Mouse (Mus musculus) hindbrain, embryonic 12.5 days (tissue): Measurements from ENCODE around the gene Ccdc186. TPM values are rescaled to one million over a fixed set of nuclear protein-coding genes. Genes with fewer than 3 reads are reported as not detected.

Source experiments
- ATAC-seq: fragments of 200-750 bp; cut with Nextera tagmentation; 2 replicates; pipeline ENCODE4 v1.8.0; 2017; ENCODE audit warnings: moderate TSS enrichment; ENCODE audit not compliant: low FRiP score
- H3K27ac ChIP-seq: fragments of 300-500 bp; sonication (generic); 2 replicates; pipeline ENCODE4 v1.5.1; 2016; ENCODE audit warnings: mild to moderate bottlenecking
- H3K27me3 ChIP-seq: fragments of 300-500 bp; sonication (generic); 2 replicates; pipeline ENCODE4 v1.6.1; 2016; ENCODE audit warnings: mild to moderate bottlenecking
- H3K36me3 ChIP-seq: fragments of 300-500 bp; sonication (generic); 2 replicates; pipeline ENCODE4 v1.6.1; 2016; ENCODE audit warnings: mild to moderate bottlenecking
- H3K4me1 ChIP-seq: fragments of 300-500 bp; sonication (generic); 2 replicates; pipeline ENCODE4 v1.6.1; 2016
- H3K4me2 ChIP-seq: fragments of 300-500 bp; sonication (generic); replicated peaks from 2 replicates; pipeline ENCODE4 v1.6.1; 2016; ENCODE audit warnings: mild to moderate bottlenecking
- H3K4me3 ChIP-seq: fragments of 300-500 bp; sonication (generic); 2 replicates; pipeline ENCODE4 v1.5.1; 2016; ENCODE audit warnings: mild to moderate bottlenecking
- H3K9ac ChIP-seq: fragments of 300-500 bp; sonication (generic); 2 replicates; pipeline ENCODE4 v1.6.1; 2016; ENCODE audit warnings: mild to moderate bottlenecking, moderate library complexity
- H3K9me3 ChIP-seq: fragments of 300-500 bp; sonication (generic); replicated peaks from 2 replicates; pipeline ENCODE4 v1.6.1; 2016; ENCODE audit warnings: mild to moderate bottlenecking
- WGBS: fragments of 180-500 bp; shearing (Covaris S2); methylation state at CpG from one replicate; pipeline ENCODE4 v1.1.7; 2016; 5-methylcytosine and 5-hydroxymethylcytosine counted together
- polyA plus RNA-seq: library from polyadenylated mRNA; unstranded; fragments of >200 nt; fragmentation: Nextera tagmentation; extraction: Ambion mirVana; gene quantifications from 2 replicates; pipeline ENCODE4 v1.2.1, GENCODE M21; 2016

Ccdc186 gene
- polyA plus RNA-seq, 1 experiment from 2014 or later = 30.2 TPM

GRCm38 (mm10) chr19:56821040-56821797 lies 771 bp downstream of the Ccdc186 start:
- H3K9me3 ChIP-seq = no peaks in the 10 kb centered on the region
- H3K27me3 ChIP-seq = no peaks in the 10 kb centered on the region; the same call in 1 of the 2 replicates
- no peak for ATAC-seq
- peaks cover 37% of the 10 kb centered on the region for H3K4me1 ChIP-seq
- H3K4me3 ChIP-seq = peak overlapping the region; percentile 69
- H3K9ac ChIP-seq = peak overlapping the region; percentile 95
- peak overlapping the region; percentile 86 for H3K27ac ChIP-seq
- peak overlapping the region; percentile 83 for H3K4me2 ChIP-seq
- 8% methylated on average over 22 of the region's 22 CpGs for WGBS
- no peaks in the 10 kb centered on the region for H3K36me3 ChIP-seq

- no peak overlapping the region for H3K27ac ChIP-seq
- no peak overlapping the region for H3K4me3 ChIP-seq
- H3K4me1 ChIP-seq = peaks cover 36% of the 10 kb centered on the region
- no peaks in the 10 kb centered on the region for H3K27me3 ChIP-seq
- peaks cover 3% of the 10 kb centered on the region; the same call in 1 of the 2 replicates for H3K36me3 ChIP-seq
- no peak for ATAC-seq
- H3K9ac ChIP-seq = no peak overlapping the region
- H3K4me2 ChIP-seq = 0 out of 2 replicates have a peak overlapping the region, but pooled peaks have one; percentile 11
- no peaks in the 10 kb centered on the region for H3K9me3 ChIP-seq
- 63% methylated on average over 14 of the region's 14 CpGs for WGBS
Measured at GRCm38 (mm10) chr19:56817851-56818526, 4.0 kb downstream of the Ccdc186 start.

- WGBS = 89% methylated on average over 4 of the region's 4 CpGs
- H3K27ac ChIP-seq = no peak overlapping the region
- H3K4me2 ChIP-seq = no peak overlapping the region
- ATAC-seq = no peak
- H3K9ac ChIP-seq = no peak overlapping the region
- H3K4me1 ChIP-seq = peaks cover 23% of the 10 kb centered on the region
- no peaks in the 10 kb centered on the region for H3K9me3 ChIP-seq
- H3K27me3 ChIP-seq = no peaks in the 10 kb centered on the region
- peaks cover 14% of the 10 kb centered on the region for H3K36me3 ChIP-seq
- H3K4me3 ChIP-seq = no peak overlapping the region
Measured at GRCm38 (mm10) chr19:56813360-56813759, 8.6 kb downstream of the Ccdc186 start.

GRCm38 (mm10) chr19:56811590-56811989 lies 10.4 kb downstream of the Ccdc186 start:
- 47% methylated on average over 9 of the region's 9 CpGs for WGBS
- no peak overlapping the region for H3K4me3 ChIP-seq
- H3K9me3 ChIP-seq = no peaks in the 10 kb centered on the region
- H3K4me2 ChIP-seq = no peak overlapping the region
- no peak overlapping the region for H3K9ac ChIP-seq
- H3K4me1 ChIP-seq = peaks cover 7% of the 10 kb centered on the region
- H3K27ac ChIP-seq = no peak overlapping the region
- no peaks in the 10 kb centered on the region for H3K27me3 ChIP-seq
- peaks cover 29% of the 10 kb centered on the region for H3K36me3 ChIP-seq
- ATAC-seq = no peak

GRCm38 (mm10) chr19:56810641-56811146 lies 11.3 kb downstream of the Ccdc186 start:
- H3K9ac ChIP-seq = no peak overlapping the region
- no peak for ATAC-seq
- no peak overlapping the region for H3K4me3 ChIP-seq
- no peak overlapping the region for H3K27ac ChIP-seq
- H3K4me2 ChIP-seq = no peak overlapping the region
- H3K36me3 ChIP-seq = peaks cover 34% of the 10 kb centered on the region
- no peaks in the 10 kb centered on the region for H3K9me3 ChIP-seq
- no peaks in the 10 kb centered on the region for H3K27me3 ChIP-seq
- H3K4me1 ChIP-seq = no peaks in the 10 kb centered on the region

GRCm38 (mm10) chr19:56808771-56809170 lies 13.2 kb downstream of the Ccdc186 start:
- WGBS = 60% methylated on average over 5 of the region's 5 CpGs
- Histone ChIP-seq H3K9me3 (no peaks in the 10 kb centered on the region), H3K36me3 (peaks cover 43% of the 10 kb centered on the region), H3K27me3 (no peaks in the 10 kb centered on the region), H3K9ac (no peak overlapping the region), H3K4me1 (no peaks in the 10 kb centered on the region), H3K27ac (no peak overlapping the region), H3K4me3 (no peak overlapping the region), H3K4me2 (no peak overlapping the region)
- ATAC-seq = no peak

GRCm38 (mm10) chr19:56807122-56807521 lies 14.9 kb downstream of the Ccdc186 start:
- 93% methylated on average over 5 of the region's 5 CpGs for WGBS
- H3K4me1 ChIP-seq = no peaks in the 10 kb centered on the region
- H3K9ac ChIP-seq = no peak overlapping the region
- no peak overlapping the region for H3K4me3 ChIP-seq
- H3K4me2 ChIP-seq = no peak overlapping the region
- no peaks in the 10 kb centered on the region for H3K9me3 ChIP-seq
- no peaks in the 10 kb centered on the region for H3K27me3 ChIP-seq
- H3K27ac ChIP-seq = no peak overlapping the region
- peaks cover 38% of the 10 kb centered on the region for H3K36me3 ChIP-seq
- ATAC-seq = no peak

GRCm38 (mm10) chr19:56805366-56805765 lies 16.6 kb downstream of the Ccdc186 start:
- no peaks in the 10 kb centered on the region for H3K27me3 ChIP-seq
- H3K9ac ChIP-seq = no peak overlapping the region
- peaks cover 56% of the 10 kb centered on the region for H3K36me3 ChIP-seq
- H3K4me3 ChIP-seq = no peak overlapping the region
- H3K4me2 ChIP-seq = no peak overlapping the region
- no peak overlapping the region for H3K27ac ChIP-seq
- H3K9me3 ChIP-seq = no peaks in the 10 kb centered on the region
- 86% methylated on average over 2 of the region's 2 CpGs for WGBS
- H3K4me1 ChIP-seq = no peaks in the 10 kb centered on the region
- no peak for ATAC-seq

- 86% methylated on average over 3 of the region's 3 CpGs for WGBS
Measured at GRCm38 (mm10) chr19:56802352-56802746, 19.6 kb downstream of the Ccdc186 start.

GRCm38 (mm10) chr19:56801656-56802351 lies 20.2 kb downstream of the Ccdc186 start:
- Histone ChIP-seq H3K27me3 (no peaks in the 10 kb centered on the region), H3K4me3 (no peak overlapping the region), H3K27ac (no peak overlapping the region), H3K4me1 (no peaks in the 10 kb centered on the region), H3K9me3 (no peaks in the 10 kb centered on the region), H3K36me3 (peaks cover 66% of the 10 kb centered on the region), H3K4me2 (no peak overlapping the region), H3K9ac (no peak overlapping the region)
- WGBS = 91% methylated on average over 10 of the region's 10 CpGs
- no peak for ATAC-seq

More at GRCm38 (mm10) chr19:56802352-56802746, 19.6 kb downstream of the Ccdc186 start:
- H3K27ac ChIP-seq = no peak overlapping the region
- H3K9ac ChIP-seq = no peak overlapping the region
- no peak for ATAC-seq
- no peak overlapping the region for H3K4me2 ChIP-seq
- no peaks in the 10 kb centered on the region for H3K9me3 ChIP-seq
- H3K4me1 ChIP-seq = no peaks in the 10 kb centered on the region
- H3K36me3 ChIP-seq = peaks cover 69% of the 10 kb centered on the region
- H3K4me3 ChIP-seq = no peak overlapping the region
- no peaks in the 10 kb centered on the region for H3K27me3 ChIP-seq

GRCm38 (mm10) chr19:56800930-56801655 lies 20.9 kb downstream of the Ccdc186 start:
- no peak overlapping the region for H3K4me3 ChIP-seq
- H3K27ac ChIP-seq = no peak overlapping the region
- H3K4me1 ChIP-seq = no peaks in the 10 kb centered on the region
- H3K9me3 ChIP-seq = no peaks in the 10 kb centered on the region
- H3K9ac ChIP-seq = no peak overlapping the region
- 83% methylated on average over 7 of the region's 7 CpGs for WGBS
- H3K36me3 ChIP-seq = peaks cover 69% of the 10 kb centered on the region
- ATAC-seq = no peak
- H3K4me2 ChIP-seq = no peak overlapping the region
- H3K27me3 ChIP-seq = no peaks in the 10 kb centered on the region

- 85% methylated on average over 8 of the region's 8 CpGs for WGBS
- Histone ChIP-seq H3K36me3 (peaks cover 64% of the 10 kb centered on the region), H3K4me3 (no peak overlapping the region), H3K9ac (no peak overlapping the region), H3K9me3 (no peaks in the 10 kb centered on the region), H3K4me2 (no peak overlapping the region), H3K27ac (no peak overlapping the region), H3K27me3 (no peaks in the 10 kb centered on the region), H3K4me1 (no peaks in the 10 kb centered on the region)
- no peak for ATAC-seq
Measured at GRCm38 (mm10) chr19:56800226-56800625, 21.8 kb downstream of the Ccdc186 start.
